Mouse (Mus musculus) gastrocnemius, postnatal 14 days (tissue): Measurements from ENCODE around the gene Ufc1. TPM values are rescaled to one million over a fixed set of nuclear protein-coding genes. Genes with fewer than 3 reads are reported as not detected.
"Not testable (repeated sequence)": the region's sequence is repeated elsewhere in the genome, so short reads cannot be mapped to it uniquely, and the experiment has no call there.

Experiments used
- DNase-seq: peaks from one replicate; pipeline ENCODE4 v3.0.0; 2021; ENCODE audit warnings: mixed read lengths
- intact Hi-C: fragments of 180-260 bp; cut with DNase I; formaldehyde crosslinking; loops from one replicate; pipeline ENCODE4 v1.15.1; 2025; ENCODE audit warnings: low total_unique reads
- long read RNA-seq, 2 experiments: library from polyadenylated mRNA; stranded (forward); transcript quantifications; one replicate each; pipeline ENCODE4 v2.0.0; 2021
- total RNA-seq, 2 experiments: library from RNA; stranded (reverse); gene quantifications; 2 replicates each; pipeline ENCODE4 v1.2.3; 2021

Ufc1 gene
- 10 to 100 TPM; 84.3 to 87.2 TPM for total RNA-seq
- long read RNA-seq, experiment 1, transcript Ufc1-201 (7 exons, 1,007 nt): minor isoform, 10 of 37 reads
- long read RNA-seq, experiment 1, transcript Ufc1-202 (6 exons, 914 nt): major isoform, 24 of 37 reads
- long read RNA-seq, experiment 1, partial matches to known transcripts: 1 of 37 reads
- long read RNA-seq, experiment 1, other reads (novel, unspliced or antisense): 1 of 37 reads
- long read RNA-seq, experiment 2, transcript Ufc1-201 (7 exons, 1,007 nt): minor isoform, 12 of 37 reads
- long read RNA-seq, experiment 2, transcript Ufc1-202 (6 exons, 914 nt): major isoform, 21 of 37 reads
- long read RNA-seq, experiment 2, partial matches to known transcripts: 2 of 37 reads
- long read RNA-seq, experiment 2, other reads (novel, unspliced or antisense): 1 of 37 reads

- peak; percentile 81 for DNase-seq
- intact Hi-C loops: no loop called here
Observed at GRCm38 (mm10) chr1:171294298-171295062, at the start of gene Ufc1. Gene Ufc1, minus strand, starts transcription at chr1:171295024.

- intact Hi-C loops: no loop called here
- DNase-seq: peak; percentile 43
Observed at GRCm38 (mm10) chr1:171343922-171344677, 49.3 kb upstream of the Ufc1 start.

GRCm38 (mm10) chr1:171342262-171343207, 47.7 kb upstream of the Ufc1 start:
- DNase-seq: no peak
- intact Hi-C loops: no loop called here

- intact Hi-C loops: no loop called here
- DNase-seq: no peak
Observed at GRCm38 (mm10) chr1:171330216-171330560, 35.4 kb upstream of the Ufc1 start.

- intact Hi-C loops: no loop called here
- peak; percentile 86 for DNase-seq
Observed at GRCm38 (mm10) chr1:171329433-171330215, 34.8 kb upstream of the Ufc1 start.

- intact Hi-C loops: no loop called here
- DNase-seq: peak; percentile 91
Observed at GRCm38 (mm10) chr1:171328839-171329432, 34.1 kb upstream of the Ufc1 start, which contains the start of gene Dedd. Gene Dedd, plus strand, starts transcription at chr1:171329145.

GRCm38 (mm10) chr1:171328244-171328643, 33.4 kb upstream of the Ufc1 start:
- intact Hi-C loops: no loop called here
- no peak for DNase-seq

GRCm38 (mm10) chr1:171326588-171326987, 31.8 kb upstream of the Ufc1 start:
- intact Hi-C loops, DNase-seq: not testable (repeated sequence)

- intact Hi-C loops: no loop called here
- no peak for DNase-seq
Observed at GRCm38 (mm10) chr1:171325571-171325970, 30.7 kb upstream of the Ufc1 start.

- no peak for DNase-seq
- intact Hi-C loops: no loop called here
Observed at GRCm38 (mm10) chr1:171322012-171322411, 27.2 kb upstream of the Ufc1 start.

- no peak for DNase-seq
- intact Hi-C loops: loop anchor here (2.0 kb wide), 1 partner anchor 35 kb away; no protein-coding TSS in a partner anchor
Observed at GRCm38 (mm10) chr1:171321415-171321814, 26.6 kb upstream of the Ufc1 start.

- intact Hi-C loops: loop anchor here (2.0 kb wide), 1 partner anchor 37 kb away; no protein-coding TSS in a partner anchor
Observed at GRCm38 (mm10) chr1:171320151-171320550, 25.3 kb upstream of the Ufc1 start.

GRCm38 (mm10) chr1:171319748-171320147, 24.9 kb upstream of the Ufc1 start:
- intact Hi-C loops: loop anchor here (2.0 kb wide), 1 partner anchor 37 kb away; no protein-coding TSS in a partner anchor
- DNase-seq: no peak

More at GRCm38 (mm10) chr1:171320151-171320550, 25.3 kb upstream of the Ufc1 start:
- DNase-seq: no peak

GRCm38 (mm10) chr1:171309321-171309720, 14.5 kb upstream of the Ufc1 start:
- DNase-seq: no peak
- intact Hi-C loops: no loop called here

GRCm38 (mm10) chr1:171306157-171306556, 11.3 kb upstream of the Ufc1 start:
- intact Hi-C loops, DNase-seq: not testable (repeated sequence)

GRCm38 (mm10) chr1:171298226-171298625, 3.4 kb upstream of the Ufc1 start:
- intact Hi-C loops: no loop called here
- no peak for DNase-seq

GRCm38 (mm10) chr1:171295063-171295402, 209 bp upstream of the Ufc1 start:
- intact Hi-C loops: no loop called here
- no peak for DNase-seq

- DNase-seq: no peak
- intact Hi-C loops: no loop called here
Observed at GRCm38 (mm10) chr1:171293906-171294297, 922 bp downstream of the Ufc1 start.
